Mouse (Mus musculus) CH12.LX (cell line): ENCODE data around the gene Tbc1d2. TPM values are rescaled to one million over a fixed set of nuclear protein-coding genes. Genes with fewer than 3 reads are reported as not detected.

Source experiments
- DNase-seq: peaks from one replicate; pipeline ENCODE4 v3.0.0-alpha.2; 2013; ENCODE audit errors: extremely low read depth
- H3K27ac ChIP-seq: 2 replicates; pipeline ENCODE4 v1.5.1; 2012; ENCODE audit warnings: low read depth, mild to moderate bottlenecking, control low read depth, moderate library complexity; ENCODE audit not compliant: insufficient read depth
- H3K27me3 ChIP-seq: replicated peaks from 2 replicates; pipeline ENCODE3; 2012; ENCODE audit warnings: inconsistent platforms
- H3K36me3 ChIP-seq, 2 experiments: replicated peaks in 1 of 2; 2 replicates each; pipeline versions ENCODE3 to v1.6.1; 2012; ENCODE audit warnings: inconsistent platforms in 1 of 2, low read length in 1 of 2, mild to moderate bottlenecking in 1 of 2, mixed read lengths in 1 of 2, moderate library complexity in 1 of 2; ENCODE audit not compliant: control insufficient read depth in 1 of 2, insufficient read depth in 1 of 2
- H3K4me1 ChIP-seq, 2 experiments: 2 replicates each; pipeline ENCODE4 v1.6.1; 2012; ENCODE audit warnings: inconsistent platforms in 1 of 2, moderate library complexity in 1 of 2; ENCODE audit not compliant: insufficient read depth in 2 of 2, control insufficient read depth in 1 of 2
- H3K4me2 ChIP-seq: 2 replicates; pipeline ENCODE4 v1.6.1; 2012; ENCODE audit warnings: low read depth, mild to moderate bottlenecking, control low read depth; ENCODE audit not compliant: poor library complexity, insufficient read depth, severe bottlenecking
- H3K4me3 ChIP-seq, 3 experiments: fragments of 150-350 bp in 1 of 3; sonication (generic) in 1 of 3; replicated peaks in 1 of 3; 2 replicates each; pipeline versions ENCODE3 to v1.5.1; 2011 to 2012; ENCODE audit warnings: low read depth in 2 of 3, low read length in 2 of 3, mild to moderate bottlenecking in 2 of 3, moderate library complexity in 2 of 3, control low read depth in 1 of 3, improper control_type of control experiment in 1 of 3, inconsistent platforms in 1 of 3, mixed read lengths in 1 of 3; ENCODE audit not compliant: poor library complexity in 1 of 3
- H3K79me2 ChIP-seq: replicated peaks from 2 replicates; pipeline ENCODE4 v1.6.1; 2012; ENCODE audit warnings: mild to moderate bottlenecking, moderate library complexity; ENCODE audit not compliant: control insufficient read depth, poor library complexity, insufficient read depth, severe bottlenecking; ENCODE audit errors: extremely low read depth
- H3K9ac ChIP-seq: 2 replicates; pipeline ENCODE4 v1.6.1; 2012; ENCODE audit warnings: low read depth, mild to moderate bottlenecking, control low read depth, moderate library complexity; ENCODE audit not compliant: insufficient read depth
- H3K9me3 ChIP-seq: replicated peaks from 2 replicates; pipeline ENCODE3; 2012; ENCODE audit warnings: low read length, inconsistent platforms, mixed read lengths
- BHLHE40 ChIP-seq: IDR thresholded peaks from 2 replicates; pipeline ENCODE4 v1.6.1; 2011; ENCODE audit warnings: mild to moderate bottlenecking, low read depth, low read length, improper control_type of control experiment
- CHD1 ChIP-seq: IDR thresholded peaks from 2 replicates; pipeline ENCODE4 v1.6.1; 2012; ENCODE audit warnings: low read depth, low read length, improper control_type of control experiment, inconsistent platforms
- CHD2 ChIP-seq: IDR thresholded peaks from 2 replicates; pipeline ENCODE4 v1.6.1; 2011; ENCODE audit warnings: low read length, improper control_type of control experiment
- CTCF ChIP-seq, 2 experiments: IDR thresholded peaks in 1 of 2; conservative IDR thresholded peaks in 1 of 2; 2 replicates each; pipeline ENCODE4 v1.5.1; 2011 to 2012; ENCODE audit warnings: low read depth in 2 of 2, low read length in 2 of 2, improper control_type of control experiment in 1 of 2, inconsistent platforms in 1 of 2, mild to moderate bottlenecking in 1 of 2, moderate library complexity in 1 of 2
- E2F4 ChIP-seq: IDR thresholded peaks from 2 replicates; pipeline ENCODE4 v1.6.1; 2011; ENCODE audit warnings: low read depth, low read length, improper control_type of control experiment; ENCODE audit not compliant: insufficient replicate concordance
- ELF1 ChIP-seq: IDR thresholded peaks from 2 replicates; pipeline ENCODE4 v1.6.1; 2014; ENCODE audit warnings: low read depth, mild to moderate bottlenecking, inconsistent platforms, low read length, improper control_type of control experiment
- EP300 ChIP-seq: IDR thresholded peaks from 2 replicates; pipeline ENCODE4 v1.6.1; 2011; ENCODE audit warnings: low read length, improper control_type of control experiment
- ETS1 ChIP-seq: conservative IDR thresholded peaks from 2 replicates; pipeline ENCODE4 v1.6.1; 2012; ENCODE audit warnings: low read depth, mild to moderate bottlenecking, inconsistent platforms, low read length, improper control_type of control experiment, moderate library complexity
- GABPA ChIP-seq: IDR thresholded peaks from 2 replicates; pipeline ENCODE4 v1.6.1; 2012; ENCODE audit warnings: low read depth, low read length, improper control_type of control experiment, inconsistent platforms; ENCODE audit not compliant: insufficient replicate concordance
- HCFC1 ChIP-seq: IDR thresholded peaks from 2 replicates; pipeline ENCODE4 v1.6.1; 2012; ENCODE audit warnings: low read depth, mild to moderate bottlenecking, inconsistent platforms, low read length, improper control_type of control experiment
- IRF4 ChIP-seq: IDR thresholded peaks from 2 replicates; pipeline ENCODE4 v1.6.1; 2014; ENCODE audit warnings: low read depth, mild to moderate bottlenecking, inconsistent platforms, low read length, improper control_type of control experiment
- JUN ChIP-seq: IDR thresholded peaks from 2 replicates; pipeline ENCODE4 v1.6.1; 2011; ENCODE audit warnings: low read depth, mild to moderate bottlenecking, low read length, improper control_type of control experiment, moderate library complexity; ENCODE audit not compliant: insufficient read depth
- KAT2A ChIP-seq: IDR thresholded peaks from 2 replicates; pipeline ENCODE4 v1.6.1; 2012; ENCODE audit warnings: low read length, improper control_type of control experiment, inconsistent platforms; ENCODE audit not compliant: insufficient replicate concordance
- MAFK ChIP-seq: IDR thresholded peaks from 2 replicates; pipeline ENCODE4 v1.6.1; 2011; ENCODE audit warnings: low read length, improper control_type of control experiment; ENCODE audit not compliant: insufficient replicate concordance
- MAZ ChIP-seq: IDR thresholded peaks from 2 replicates; pipeline ENCODE4 v1.6.1; 2012; ENCODE audit warnings: low read depth, mild to moderate bottlenecking, inconsistent platforms, low read length, improper control_type of control experiment, moderate library complexity
- MEF2A ChIP-seq: IDR thresholded peaks from 2 replicates; pipeline ENCODE4 v1.6.1; 2014; ENCODE audit warnings: low read depth, mild to moderate bottlenecking, inconsistent platforms, low read length, improper control_type of control experiment, borderline replicate concordance
- MYC ChIP-seq: IDR thresholded peaks from 2 replicates; pipeline ENCODE4 v1.6.1; 2011; ENCODE audit warnings: low read depth, mild to moderate bottlenecking, improper control_type of control experiment, low read length
- NELFE ChIP-seq: IDR thresholded peaks from 2 replicates; pipeline ENCODE4 v1.6.1; 2011; ENCODE audit warnings: low read depth, low read length, improper control_type of control experiment
- NRF1 ChIP-seq: IDR thresholded peaks from 2 replicates; pipeline ENCODE4 v1.6.1; 2014; ENCODE audit warnings: low read depth, mild to moderate bottlenecking, inconsistent platforms, low read length, improper control_type of control experiment, moderate library complexity
- POLR2A ChIP-seq: IDR thresholded peaks from 2 replicates; pipeline ENCODE4 v1.6.1; 2011; ENCODE audit warnings: low read depth, mild to moderate bottlenecking, improper control_type of control experiment, low read length
- POLR2AphosphoS2 ChIP-seq: IDR thresholded peaks from 2 replicates; pipeline ENCODE4 v1.6.1; 2011; ENCODE audit warnings: low read depth, low read length, improper control_type of control experiment
- RCOR1 ChIP-seq: conservative IDR thresholded peaks from 2 replicates; pipeline ENCODE4 v1.6.1; 2012; ENCODE audit warnings: low read depth, mild to moderate bottlenecking, inconsistent platforms, low read length, improper control_type of control experiment
- TCF12 ChIP-seq: IDR thresholded peaks from 2 replicates; pipeline ENCODE4 v1.6.1; 2014; ENCODE audit warnings: low read depth, mild to moderate bottlenecking, inconsistent platforms, low read length, improper control_type of control experiment
- USF1 ChIP-seq: IDR thresholded peaks from 2 replicates; pipeline ENCODE4 v1.6.1; 2014; ENCODE audit warnings: low read depth, mild to moderate bottlenecking, inconsistent platforms, low read length, improper control_type of control experiment
- USF2 ChIP-seq: conservative IDR thresholded peaks from 2 replicates; pipeline ENCODE4 v1.6.1; 2011; ENCODE audit warnings: low read depth, low read length, improper control_type of control experiment
- ZC3H11A ChIP-seq: IDR thresholded peaks from 2 replicates; pipeline ENCODE4 v1.6.1; 2012; ENCODE audit warnings: low read depth, mild to moderate bottlenecking, inconsistent platforms, low read length, improper control_type of control experiment
- ZKSCAN1 ChIP-seq: IDR thresholded peaks from 2 replicates; pipeline ENCODE4 v1.6.1; 2012; ENCODE audit warnings: low read depth, inconsistent platforms, low read length, improper control_type of control experiment, borderline replicate concordance
- ZMIZ1 ChIP-seq: IDR thresholded peaks from 2 replicates; pipeline ENCODE4 v1.6.1; 2012; ENCODE audit warnings: low read depth, mild to moderate bottlenecking, inconsistent platforms, low read length, improper control_type of control experiment
- ZNF384 ChIP-seq: IDR thresholded peaks from 2 replicates; pipeline ENCODE4 v1.6.1; 2012; ENCODE audit warnings: low read depth, low read length, improper control_type of control experiment, inconsistent platforms
- dilution Hi-C: fragments of 300-500 bp; cut with MboI; formaldehyde crosslinking; loops from 2 replicates; pipeline ENCODE4 v1.14.3; 2020; ENCODE audit warnings: low sequenced_read_pairs; ENCODE audit not compliant: extremely low pct_unique_long_range_greater_than_20kb, extremely low pct_ligation_motif_present
- in situ Hi-C: fragments of 300-500 bp; cut with MboI; formaldehyde crosslinking; loops from 3 replicates; pipeline ENCODE4 v1.14.3; 2019; ENCODE audit warnings: low sequenced_read_pairs, low pct_ligation_motif_present, low pct_unique_long_range_greater_than_20kb, mixed read lengths
- polyA plus RNA-seq: library from polyadenylated mRNA; unstranded; fragments of >175 nt; gene quantifications from 2 replicates; pipeline ENCODE4 v1.2.1, GENCODE M21; 2012; ENCODE audit warnings: low read depth; ENCODE audit not compliant: insufficient read length
- total RNA-seq, 2 experiments: library from RNA; depleted of rRNA; stranded (reverse); fragments of 300-350 nt in 1 of 2; fragments of >200 nt in 1 of 2; gene quantifications; 2 replicates each; pipeline ENCODE4 v1.2.3; 2012 to 2014

The Tbc1d2 gene
- total and polyA plus RNA-seq, 3 experiments: 0.12 to 1.1 (median 0.29) TPM

GRCm38 (mm10) chr4:46568169-46568568, 81.8 kb downstream of the Tbc1d2 start (continued):
- TF ChIP-seq RCOR1 (no peak), HCFC1 (no peak)
- TF ChIP-seq, all 38 proteins: peak for 0

GRCm38 (mm10) chr4:46566931-46567671, 82.9 kb downstream of the Tbc1d2 start:
- peaks cover 62% of the 10 kb centered on the region for H3K79me2 ChIP-seq
- in situ Hi-C loops (no loop called here), dilution Hi-C loops (no loop called here)
- H3K9ac ChIP-seq: peak overlapping the region; percentile 51
- peaks cover 24 to 25% of the 10 kb centered on the region in 2 experiments for H3K36me3 ChIP-seq
- peaks cover 58 to 79% of the 10 kb centered on the region in 2 experiments for H3K4me1 ChIP-seq
- peaks cover 5% of the 10 kb centered on the region for H3K9me3 ChIP-seq
- DNase-seq: no peak
- no peak overlapping the region for H3K4me3 ChIP-seq
- H3K27me3 ChIP-seq: no peaks in the 10 kb centered on the region
- peak overlapping the region; percentile 57; the same call in 1 of the 2 replicates for H3K4me2 ChIP-seq
- TF ChIP-seq ZC3H11A (no peak), GABPA (no peak), CHD2 (no peak), ZKSCAN1 (no peak), JUN (no peak), MAZ (0 out of 2 replicates have a peak, but pooled peaks have one; percentile 36), POLR2AphosphoS2 (no peak), CHD1 (peak; percentile 58; the same call in 1 of the 2 replicates), ZMIZ1 (no peak), CTCF (conservative IDR thresholded peaks at IDR 0.05 in 1 of 2, IDR thresholded peaks at IDR 0.05 in 1 of 2; ENCODE audit: low read depth in 2 of 2, low read length in 2 of 2) (no peak), IRF4 (no peak), MAFK (no peak), ELF1 (peak; percentile 57; the same call in 1 of the 2 replicates), NELFE (no peak), USF2 (no peak), MEF2A (no peak), USF1 (no peak), POLR2A (0 out of 2 replicates have a peak, but pooled peaks have one; percentile 4), NRF1 (no peak), EP300 (peak; percentile 52; the same call in 1 of the 2 replicates), ETS1 (no peak), E2F4 (no peak), KAT2A (no peak), BHLHE40 (0 out of 2 replicates have a peak, but pooled peaks have one; percentile 28), TCF12 (no peak), MYC (no peak), ZNF384 (peak; percentile 76)
- peak overlapping the region; percentile 88 for H3K27ac ChIP-seq
